Mouse (Mus musculus): ENCODE data around the gene Ehmt1.

Ehmt1 gene

GRCm38 (mm10) chr2:24807036-24807435 is 112.4 kb downstream of the Ehmt1 start:
- in situ Hi-C loops (cut with MboI; ENCODE audit: low sequenced_read_pairs) = no loop called here

- in situ Hi-C loops (cut with MboI; ENCODE audit: low sequenced_read_pairs) = no loop called here
Measured at GRCm38 (mm10) chr2:24806143-24806542, 113.3 kb downstream of the Ehmt1 start.

GRCm38 (mm10) chr2:24805621-24806020 is 113.8 kb downstream of the Ehmt1 start:
- in situ Hi-C loops (cut with MboI; ENCODE audit: low sequenced_read_pairs) = no loop called here

GRCm38 (mm10) chr2:24796833-24797457 is 122.5 kb downstream of the Ehmt1 start:
- in situ Hi-C loops (cut with MboI; ENCODE audit: low sequenced_read_pairs) = no loop called here

GRCm38 (mm10) chr2:24787250-24787649 is 132.2 kb downstream of the Ehmt1 start:
- in situ Hi-C loops (cut with MboI; ENCODE audit: low sequenced_read_pairs) = no loop called here

- in situ Hi-C loops (cut with MboI; ENCODE audit: low sequenced_read_pairs) = no loop called here
Measured at GRCm38 (mm10) chr2:24781253-24781652, 138.2 kb downstream of the Ehmt1 start.

- in situ Hi-C loops (cut with MboI; ENCODE audit: low sequenced_read_pairs) = no loop called here
Measured at GRCm38 (mm10) chr2:24776831-24777230, 142.6 kb downstream of the Ehmt1 start.

GRCm38 (mm10) chr2:24775951-24776587 is 143.3 kb downstream of the Ehmt1 start:
- in situ Hi-C loops (cut with MboI; ENCODE audit: low sequenced_read_pairs) = no loop called here

GRCm38 (mm10) chr2:24774832-24775231 is 144.6 kb downstream of the Ehmt1 start:
- in situ Hi-C loops (cut with MboI; ENCODE audit: low sequenced_read_pairs) = loop anchor here (25.0 kb wide), 1 partner anchor 363 kb away; no protein-coding TSS in a partner anchor

- in situ Hi-C loops (cut with MboI; ENCODE audit: low sequenced_read_pairs) = loop anchor here (25.0 kb wide), 1 partner anchor 359 kb away; no protein-coding TSS in a partner anchor
Measured at GRCm38 (mm10) chr2:24770861-24771260, 148.6 kb downstream of the Ehmt1 start.

- in situ Hi-C loops (cut with MboI; ENCODE audit: low sequenced_read_pairs) = loop anchor here (25.0 kb wide), 1 partner anchor 351 kb away; no protein-coding TSS in a partner anchor
Measured at GRCm38 (mm10) chr2:24763115-24763557, 156.3 kb downstream of the Ehmt1 start, which contains the start of gene Cacna1b. Gene Cacna1b (minus strand): TSS chr2:24763152.

- in situ Hi-C loops (cut with MboI; ENCODE audit: low sequenced_read_pairs) = loop anchor here (25.0 kb wide), 1 partner anchor 350 kb away; no protein-coding TSS in a partner anchor
Measured at GRCm38 (mm10) chr2:24762446-24762960, 156.9 kb downstream of the Ehmt1 start.

GRCm38 (mm10) chr2:24761923-24762445 is 157.4 kb downstream of the Ehmt1 start:
- in situ Hi-C loops (cut with MboI; ENCODE audit: low sequenced_read_pairs) = loop anchor here (25.0 kb wide), 1 partner anchor 350 kb away; no protein-coding TSS in a partner anchor

GRCm38 (mm10) chr2:24755276-24755675 is 164.1 kb downstream of the Ehmt1 start:
- in situ Hi-C loops (cut with MboI; ENCODE audit: low sequenced_read_pairs) = loop anchor here (25.0 kb wide), 1 partner anchor 343 kb away; no protein-coding TSS in a partner anchor

GRCm38 (mm10) chr2:24752599-24752998 is 166.8 kb downstream of the Ehmt1 start:
- in situ Hi-C loops (cut with MboI; ENCODE audit: low sequenced_read_pairs) = loop anchor here (5.0 to 25.0 kb wide), 2 partner anchors 170 to 340 kb away; no protein-coding TSS in a partner anchor

- in situ Hi-C loops (cut with MboI; ENCODE audit: low sequenced_read_pairs) = loop anchor here (5.0 to 25.0 kb wide), 2 partner anchors 168 to 338 kb away; no protein-coding TSS in a partner anchor
Measured at GRCm38 (mm10) chr2:24750051-24750450, 169.4 kb downstream of the Ehmt1 start.

- in situ Hi-C loops (cut with MboI; ENCODE audit: low sequenced_read_pairs) = no loop called here
Measured at GRCm38 (mm10) chr2:24747878-24748277, 171.5 kb downstream of the Ehmt1 start.
